Mouse (Mus musculus): ENCODE measurements at regions not wholly inside any gene's neighbourhood (a gene's known extent, or its start where the extent isn't known, plus 50 kb on each side); places are given as distances from the start of the nearest gene placed in this dataset.
A peak's percentile ranks its signal among the peaks of the same experiment; 100 is the strongest.

DNA sequence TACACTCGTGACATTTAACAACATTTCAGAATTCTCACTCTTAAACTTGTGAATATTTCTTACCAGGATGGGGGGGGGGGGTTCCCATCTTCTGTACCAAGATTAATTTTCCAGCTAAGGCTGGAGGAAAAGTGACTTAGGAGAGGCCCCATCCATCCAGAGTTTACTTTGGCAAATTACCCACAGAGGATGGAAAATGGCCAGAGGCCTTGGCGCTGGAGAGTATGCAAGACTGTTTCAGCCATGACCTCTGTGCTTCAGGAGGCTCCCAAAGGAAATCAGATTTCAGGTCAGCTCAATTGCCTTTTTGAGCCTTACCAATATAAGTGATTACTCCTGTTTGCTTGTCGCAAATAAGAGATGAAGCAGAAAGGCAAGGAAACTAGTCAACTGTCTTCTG, 143.4 kb upstream of the F930015N05Rik start:
- H3K9ac ChIP-seq (replicated peaks; ENCODE audit: low read length): no peak overlapping the region
- 85% methylated on average over 3 of the region's 3 CpGs for WGBS
- no peaks in the 10 kb centered on the region for H3K36me3 ChIP-seq (ENCODE audit: control insufficient read depth, insufficient read depth, low read length)
- H3K4me3 ChIP-seq (replicated peaks; ENCODE audit: low read depth, low read length): no peak overlapping the region
- H3K4me2 ChIP-seq (ENCODE audit: low read length): no peak overlapping the region
- H3K27ac ChIP-seq (replicated peaks; ENCODE audit: low read depth, low read length): no peak overlapping the region
- no peaks in the 10 kb centered on the region for H3K9me3 ChIP-seq (ENCODE audit: control insufficient read depth, low read length)
- ATAC-seq (ENCODE audit: low FRiP score, low TSS enrichment) (no peak), DNase-seq (no peak)
- H3K4me1 ChIP-seq (ENCODE audit: control insufficient read depth, insufficient read depth, low read length): no peaks in the 10 kb centered on the region
- no peaks in the 10 kb centered on the region for H3K27me3 ChIP-seq (ENCODE audit: control insufficient read depth, insufficient read depth, low read length)

GRCm38 (mm10) chr11:64586056-64586455, 149.6 kb upstream of the F930015N05Rik start:
- no peak for DNase-seq
- no peak overlapping the region for H3K27ac ChIP-seq (replicated peaks; ENCODE audit: low read depth, low read length)
- 82% methylated on average over 6 of the region's 6 CpGs for WGBS

GRCm38 (mm10) chr11:64587034-64587710, 150.7 kb upstream of the F930015N05Rik start:
- H3K27ac ChIP-seq (replicated peaks; ENCODE audit: low read depth, low read length): no peak overlapping the region
- no peak overlapping the region for H3K9ac ChIP-seq (replicated peaks; ENCODE audit: low read length)
- WGBS: 25% methylated on average over 7 of the region's 7 CpGs
- no peaks in the 10 kb centered on the region for H3K36me3 ChIP-seq (ENCODE audit: control insufficient read depth, insufficient read depth, low read length)
- no peaks in the 10 kb centered on the region for H3K27me3 ChIP-seq (ENCODE audit: control insufficient read depth, insufficient read depth, low read length)
- H3K4me2 ChIP-seq (ENCODE audit: low read length): no peak overlapping the region
- H3K4me3 ChIP-seq (replicated peaks; ENCODE audit: low read depth, low read length): no peak overlapping the region
- no peaks in the 10 kb centered on the region for H3K9me3 ChIP-seq (ENCODE audit: control insufficient read depth, low read length)
- ATAC-seq (ENCODE audit: low FRiP score, low TSS enrichment) (no peak), DNase-seq (peak; percentile 4)
- H3K4me1 ChIP-seq (ENCODE audit: control insufficient read depth, insufficient read depth, low read length): no peaks in the 10 kb centered on the region

More at GRCm38 (mm10) chr11:64586056-64586455, 149.6 kb upstream of the F930015N05Rik start:
- H3K4me2 ChIP-seq (ENCODE audit: low read length): no peak overlapping the region
- H3K4me3 ChIP-seq (replicated peaks; ENCODE audit: low read depth, low read length): no peak overlapping the region
- H3K9me3 ChIP-seq (ENCODE audit: control insufficient read depth, low read length): no peaks in the 10 kb centered on the region
- no peaks in the 10 kb centered on the region for H3K27me3 ChIP-seq (ENCODE audit: control insufficient read depth, insufficient read depth, low read length)
- H3K4me1 ChIP-seq (ENCODE audit: control insufficient read depth, insufficient read depth, low read length): no peaks in the 10 kb centered on the region
- no peak for ATAC-seq (ENCODE audit: low FRiP score, low TSS enrichment)
- no peaks in the 10 kb centered on the region for H3K36me3 ChIP-seq (ENCODE audit: control insufficient read depth, insufficient read depth, low read length)
- no peak overlapping the region for H3K9ac ChIP-seq (replicated peaks; ENCODE audit: low read length)

DNA sequence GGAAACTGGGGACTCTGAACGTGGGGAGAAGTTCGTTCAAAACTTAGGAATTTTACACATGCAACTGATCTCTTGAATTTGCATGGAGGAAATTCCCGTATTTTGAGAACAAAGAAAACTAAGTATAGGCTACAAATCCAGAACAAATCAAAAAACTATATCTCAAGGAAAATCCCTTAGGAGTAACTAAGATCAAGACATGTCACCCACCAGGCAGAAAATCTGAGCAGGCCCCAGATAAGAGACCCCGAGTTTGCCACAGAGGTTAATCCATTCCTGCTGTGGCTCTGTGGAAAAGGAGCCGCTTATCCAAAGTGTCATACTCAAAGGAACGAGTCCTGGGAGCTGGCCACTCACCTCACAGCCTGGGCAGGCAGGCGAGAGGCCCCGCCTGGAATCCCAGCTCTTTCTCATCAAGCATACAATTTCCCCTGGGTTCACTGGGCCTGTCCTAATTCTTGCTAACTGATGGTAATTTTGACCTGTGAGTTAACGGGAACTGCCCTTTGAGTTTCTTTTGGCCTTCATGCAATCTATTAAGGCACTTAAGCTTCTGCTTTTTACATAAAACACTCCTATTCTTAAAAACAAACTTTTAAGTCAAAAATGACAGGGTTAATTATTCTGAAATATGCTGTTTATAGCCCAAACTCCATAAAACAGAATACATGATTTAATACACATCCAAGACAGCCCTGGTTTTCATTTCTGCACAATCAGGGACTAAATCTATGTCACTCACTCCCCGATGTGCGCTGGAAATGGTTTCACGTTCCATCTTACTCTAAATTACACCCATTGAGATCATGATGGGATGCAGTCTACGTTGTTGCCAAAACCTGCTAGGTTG, 151.5 kb upstream of the F930015N05Rik start:
- Histone ChIP-seq H3K36me3 (ENCODE audit: control insufficient read depth, insufficient read depth, low read length) (no peaks in the 10 kb centered on the region), H3K4me2 (ENCODE audit: low read length) (no peak overlapping the region), H3K4me1 (ENCODE audit: control insufficient read depth, insufficient read depth, low read length) (no peaks in the 10 kb centered on the region), H3K4me3 (replicated peaks; ENCODE audit: low read depth, low read length) (no peak overlapping the region), H3K9me3 (ENCODE audit: control insufficient read depth, low read length) (no peaks in the 10 kb centered on the region), H3K27ac (replicated peaks; ENCODE audit: low read depth, low read length) (no peak overlapping the region), H3K27me3 (ENCODE audit: control insufficient read depth, insufficient read depth, low read length) (no peaks in the 10 kb centered on the region), H3K9ac (replicated peaks; ENCODE audit: low read length) (no peak overlapping the region)
- 26% methylated on average over 13 of the region's 13 CpGs for WGBS
- ATAC-seq (ENCODE audit: low FRiP score, low TSS enrichment) (no peak), DNase-seq (peak; percentile 31)

GRCm38 (mm10) chr11:64588601-64588989, 152.1 kb upstream of the F930015N05Rik start:
- DNase-seq: no peak
- Histone ChIP-seq H3K9ac (replicated peaks; ENCODE audit: low read length) (no peak overlapping the region), H3K9me3 (ENCODE audit: control insufficient read depth, low read length) (no peaks in the 10 kb centered on the region), H3K4me3 (replicated peaks; ENCODE audit: low read depth, low read length) (no peak overlapping the region), H3K4me1 (ENCODE audit: control insufficient read depth, insufficient read depth, low read length) (no peaks in the 10 kb centered on the region), H3K36me3 (ENCODE audit: control insufficient read depth, insufficient read depth, low read length) (no peaks in the 10 kb centered on the region), H3K27me3 (ENCODE audit: control insufficient read depth, insufficient read depth, low read length) (no peaks in the 10 kb centered on the region), H3K27ac (replicated peaks; ENCODE audit: low read depth, low read length) (no peak overlapping the region), H3K4me2 (ENCODE audit: low read length) (no peak overlapping the region)
- 48% methylated on average over 6 of the region's 6 CpGs for WGBS
- ATAC-seq (ENCODE audit: low FRiP score, low TSS enrichment): no peak

DNA sequence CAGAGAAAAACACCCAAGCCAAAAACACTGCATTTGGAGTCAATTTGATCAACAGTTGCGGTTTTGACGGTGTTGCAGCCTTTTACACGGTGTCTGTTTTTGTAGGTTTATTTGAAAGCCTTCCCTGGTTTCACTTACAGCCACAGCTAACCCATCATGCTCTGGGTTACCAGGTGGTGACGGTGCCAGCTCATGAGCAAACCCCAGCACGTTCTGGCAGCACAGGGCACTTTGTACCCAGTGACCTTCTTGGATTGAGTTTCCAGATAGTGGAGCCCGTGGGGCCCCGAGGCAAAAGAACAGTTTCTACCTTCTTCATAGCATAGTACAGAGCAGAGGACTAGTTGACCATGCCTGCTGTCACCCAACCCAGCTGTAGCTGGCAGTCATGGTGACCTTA, 152.6 kb upstream of the F930015N05Rik start:
- DNase-seq (no peak), ATAC-seq (ENCODE audit: low FRiP score, low TSS enrichment) (no peak)
- WGBS: 91% methylated on average over 7 of the region's 7 CpGs
- H3K27ac ChIP-seq (replicated peaks; ENCODE audit: low read depth, low read length): no peak overlapping the region
- no peak overlapping the region for H3K4me3 ChIP-seq (replicated peaks; ENCODE audit: low read depth, low read length)
- H3K9me3 ChIP-seq (ENCODE audit: control insufficient read depth, low read length): no peaks in the 10 kb centered on the region
- no peaks in the 10 kb centered on the region for H3K36me3 ChIP-seq (ENCODE audit: control insufficient read depth, insufficient read depth, low read length)
- no peak overlapping the region for H3K9ac ChIP-seq (replicated peaks; ENCODE audit: low read length)
- no peaks in the 10 kb centered on the region for H3K27me3 ChIP-seq (ENCODE audit: control insufficient read depth, insufficient read depth, low read length)
- no peaks in the 10 kb centered on the region for H3K4me1 ChIP-seq (ENCODE audit: control insufficient read depth, insufficient read depth, low read length)
- H3K4me2 ChIP-seq (ENCODE audit: low read length): no peak overlapping the region

DNA sequence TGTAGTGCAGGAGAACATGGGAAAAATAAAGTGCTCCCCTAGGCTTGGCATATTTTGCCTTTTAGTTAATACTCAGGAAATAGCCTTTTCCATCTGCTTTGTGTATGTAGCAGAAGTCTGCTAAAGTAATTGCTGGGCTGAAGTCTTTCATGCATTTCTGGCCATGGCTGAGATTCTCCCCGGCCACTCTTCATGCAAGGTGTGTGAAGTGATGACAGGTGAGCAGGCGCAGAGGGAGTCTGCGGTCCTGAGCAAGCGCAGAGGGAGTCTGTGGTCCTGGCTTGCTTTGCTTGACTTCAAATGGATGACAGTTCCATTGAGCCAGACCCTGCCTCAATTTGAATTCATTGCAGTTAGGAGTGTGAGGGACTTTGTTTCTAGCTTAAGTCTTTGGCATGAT, 153.6 kb upstream of the F930015N05Rik start:
- WGBS: 90% methylated on average over 4 of the region's 4 CpGs
- no peaks in the 10 kb centered on the region for H3K9me3 ChIP-seq (ENCODE audit: control insufficient read depth, low read length)
- no peak overlapping the region for H3K4me2 ChIP-seq (ENCODE audit: low read length)
- H3K4me1 ChIP-seq (ENCODE audit: control insufficient read depth, insufficient read depth, low read length): no peaks in the 10 kb centered on the region
- no peaks in the 10 kb centered on the region for H3K36me3 ChIP-seq (ENCODE audit: control insufficient read depth, insufficient read depth, low read length)
- H3K27me3 ChIP-seq (ENCODE audit: control insufficient read depth, insufficient read depth, low read length): no peaks in the 10 kb centered on the region
- no peak overlapping the region for H3K27ac ChIP-seq (replicated peaks; ENCODE audit: low read depth, low read length)
- H3K9ac ChIP-seq (replicated peaks; ENCODE audit: low read length): no peak overlapping the region
- H3K4me3 ChIP-seq (replicated peaks; ENCODE audit: low read depth, low read length): no peak overlapping the region
- DNase-seq (no peak), ATAC-seq (ENCODE audit: low FRiP score, low TSS enrichment) (no peak)

DNA sequence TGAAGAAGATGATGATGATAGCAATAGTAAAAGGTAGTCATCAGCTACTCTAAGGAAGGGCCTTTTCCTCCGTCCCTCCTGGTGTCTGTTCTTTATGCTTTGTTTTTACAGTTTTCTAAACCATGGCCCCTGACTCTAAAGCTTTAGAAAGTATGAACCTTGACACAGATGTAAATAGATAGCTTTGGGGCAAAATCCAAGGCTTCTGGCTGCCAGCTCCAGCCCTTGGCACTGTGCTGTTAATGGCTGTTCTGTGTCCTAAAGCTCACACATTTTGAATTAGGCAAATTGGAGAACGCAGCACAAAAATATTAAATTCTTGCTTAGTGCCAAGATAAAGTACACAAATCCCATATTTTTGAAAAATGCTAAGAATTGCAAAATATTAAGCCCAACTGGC, 155.8 kb upstream of the F930015N05Rik start:
- 88% methylated on average over 2 of the region's 2 CpGs for WGBS
- no peak for ATAC-seq (ENCODE audit: low FRiP score, low TSS enrichment)
- H3K4me2 ChIP-seq (ENCODE audit: low read length): no peak overlapping the region

GRCm38 (mm10) chr11:64597305-64597704, 160.9 kb upstream of the F930015N05Rik start:
- no peak overlapping the region for H3K27ac ChIP-seq (replicated peaks; ENCODE audit: low read depth, low read length)
- 0 out of 2 replicates have a peak, but pooled peaks cover 3% of the 10 kb centered on the region for H3K27me3 ChIP-seq (ENCODE audit: control insufficient read depth, insufficient read depth, low read length)
- WGBS: 43% methylated on average over 4 of the region's 4 CpGs
- no peaks in the 10 kb centered on the region for H3K9me3 ChIP-seq (ENCODE audit: control insufficient read depth, low read length)
- H3K9ac ChIP-seq (replicated peaks; ENCODE audit: low read length): no peak overlapping the region
- DNase-seq (no peak), ATAC-seq (ENCODE audit: low FRiP score, low TSS enrichment) (no peak)
- no peak overlapping the region for H3K4me3 ChIP-seq (replicated peaks; ENCODE audit: low read depth, low read length)
- peaks cover 8% of the 10 kb centered on the region for H3K4me1 ChIP-seq (ENCODE audit: control insufficient read depth, insufficient read depth, low read length)
- H3K36me3 ChIP-seq (ENCODE audit: control insufficient read depth, insufficient read depth, low read length): no peaks in the 10 kb centered on the region
- H3K4me2 ChIP-seq (ENCODE audit: low read length): no peak overlapping the region

More for the DNA sequence above, 155.8 kb upstream of the F930015N05Rik start:
- Histone ChIP-seq H3K27ac (replicated peaks; ENCODE audit: low read depth, low read length) (no peak overlapping the region), H3K4me1 (ENCODE audit: control insufficient read depth, insufficient read depth, low read length) (no peaks in the 10 kb centered on the region), H3K27me3 (ENCODE audit: control insufficient read depth, insufficient read depth, low read length) (no peaks in the 10 kb centered on the region), H3K9me3 (ENCODE audit: control insufficient read depth, low read length) (no peaks in the 10 kb centered on the region), H3K9ac (replicated peaks; ENCODE audit: low read length) (no peak overlapping the region), H3K4me3 (replicated peaks; ENCODE audit: low read depth, low read length) (no peak overlapping the region), H3K36me3 (ENCODE audit: control insufficient read depth, insufficient read depth, low read length) (no peaks in the 10 kb centered on the region)
- DNase-seq: no peak
